17 mouse cellular contexts compared by ENCODE assay signal in genomic region chr16:70147673-70148359, GRCm38 (mm10).
DNase-seq lines count a peak whose midpoint lies in the region; ATAC-seq lines count a peak whose summit lies in the region.
"Had no signal": no experiment of that assay in that cellular context is flagged by ENCODE, and none has a peak within 500 bp of the region (broad histone marks: within the 10 kb centered on the region; RNA-seq: fewer than 3 reads in every experiment).

No protein-coding gene starts in this region.

- no peaks in the 10 kb centered on the region for H3K9me3 ChIP-seq in embryonic facial prominence, embryonic 11.5 days (replicated peaks; ENCODE audit: control insufficient read depth, low read length)
- no peaks in the 10 kb centered on the region for H3K9me3 ChIP-seq in embryonic facial prominence, embryonic 10.5 days
- no peaks in the 10 kb centered on the region for H3K9me3 ChIP-seq in forebrain, embryonic 16.5 days (ENCODE audit: control insufficient read depth, low read length)
- no peaks in the 10 kb centered on the region for H3K9me3 ChIP-seq in midbrain, embryonic 14.5 days (ENCODE audit: control insufficient read depth, low read length)
- H3K9me3 ChIP-seq: embryonic facial prominence, embryonic 13.5 days had no signal

- no peak overlapping the region for H3K4me3 ChIP-seq in embryonic facial prominence, embryonic 11.5 days (ENCODE audit: low read depth, low read length)
- no peak overlapping the region for H3K4me3 ChIP-seq in embryonic facial prominence, embryonic 10.5 days
- H3K4me3 ChIP-seq in forebrain, embryonic 16.5 days (replicated peaks; ENCODE audit: low read length): no peak overlapping the region
- no peak overlapping the region for H3K4me3 ChIP-seq in midbrain, embryonic 14.5 days (replicated peaks; ENCODE audit: low read depth, low read length)
- H3K4me3 ChIP-seq: embryonic facial prominence, embryonic 13.5 days; gastrocnemius, adult 2 months had no signal

- H3K27me3 ChIP-seq in embryonic facial prominence, embryonic 11.5 days (ENCODE audit: control insufficient read depth, insufficient read depth, low read length): no peaks in the 10 kb centered on the region
- no peaks in the 10 kb centered on the region for H3K27me3 ChIP-seq in embryonic facial prominence, embryonic 10.5 days (replicated peaks; ENCODE audit: low read depth, poor library complexity, severe bottlenecking)
- no peaks in the 10 kb centered on the region for H3K27me3 ChIP-seq in forebrain, embryonic 16.5 days (replicated peaks; ENCODE audit: control insufficient read depth, insufficient read depth, low read length)
- H3K27me3 ChIP-seq in midbrain, embryonic 14.5 days (ENCODE audit: control insufficient read depth, insufficient read depth, low read length): no peaks in the 10 kb centered on the region
- H3K27me3 ChIP-seq: embryonic facial prominence, embryonic 13.5 days had no signal

- peak; percentile 13 for DNase-seq in embryonic facial prominence, embryonic 11.5 days (ENCODE audit: low spot score)
- no peak for DNase-seq in embryonic facial prominence, embryonic 10.5 days (ENCODE audit: low spot score)
- peak; percentile 5 for DNase-seq in embryo, embryonic 11 days
- DNase-seq in midbrain, embryonic 14.5 days: peak; percentile 46
- DNase-seq in urinary bladder, postnatal 25 days (ENCODE audit: low spot score): no peak
- no peak for DNase-seq in cerebellum, adult 9-10 months
- DNase-seq in cerebellum, postnatal 4 days (ENCODE audit: low spot score in 2 of 2): no peak
- DNase-seq: adrenal gland, postnatal 14 days; cerebellum, adult 9-11 months; gastrocnemius, adult 2 months; heart, postnatal 4 days; kidney, adult 8-10 months; kidney, postnatal 36 days; lung, adult 18-20 months; right cerebral cortex, postnatal 4 days had no signal

- no peak for ATAC-seq in embryonic facial prominence, embryonic 11.5 days (replicated peaks; ENCODE audit: insufficient number of reproducible peaks, low FRiP score, low TSS enrichment, low read depth)
- ATAC-seq in forebrain, embryonic 16.5 days: peak; percentile 66
- ATAC-seq in midbrain, embryonic 14.5 days (ENCODE audit: low FRiP score, low TSS enrichment): no peak

- no peaks in the 10 kb centered on the region for H3K36me3 ChIP-seq in embryonic facial prominence, embryonic 11.5 days (replicated peaks; ENCODE audit: control insufficient read depth, insufficient read depth, low read depth, low read length)
- H3K36me3 ChIP-seq in embryonic facial prominence, embryonic 10.5 days (replicated peaks): no peaks in the 10 kb centered on the region
- H3K36me3 ChIP-seq in forebrain, embryonic 16.5 days (ENCODE audit: control insufficient read depth, insufficient read depth): no peaks in the 10 kb centered on the region
- no peaks in the 10 kb centered on the region for H3K36me3 ChIP-seq in midbrain, embryonic 14.5 days (ENCODE audit: control insufficient read depth, insufficient read depth, low read length)
- H3K36me3 ChIP-seq: embryonic facial prominence, embryonic 13.5 days had no signal

- H3K4me2 ChIP-seq in embryonic facial prominence, embryonic 11.5 days (ENCODE audit: low read depth, low read length): no peak overlapping the region
- H3K4me2 ChIP-seq in forebrain, embryonic 16.5 days (ENCODE audit: low read length): no peak overlapping the region
- no peak overlapping the region for H3K4me2 ChIP-seq in midbrain, embryonic 14.5 days (ENCODE audit: low read length)
- H3K4me2 ChIP-seq: embryonic facial prominence, embryonic 13.5 days had no signal

- H3K27ac ChIP-seq in embryonic facial prominence, embryonic 11.5 days (replicated peaks; ENCODE audit: low read depth, low read length): no peak overlapping the region
- no peak overlapping the region for H3K27ac ChIP-seq in embryonic facial prominence, embryonic 10.5 days (replicated peaks)
- no peak overlapping the region for H3K27ac ChIP-seq in forebrain, embryonic 16.5 days (ENCODE audit: low read length)
- no peak overlapping the region for H3K27ac ChIP-seq in midbrain, embryonic 14.5 days (replicated peaks; ENCODE audit: low read depth, low read length)
- H3K27ac ChIP-seq: embryonic facial prominence, embryonic 13.5 days; gastrocnemius, adult 2 months had no signal

- no peak overlapping the region for H3K9ac ChIP-seq in embryonic facial prominence, embryonic 11.5 days (replicated peaks; ENCODE audit: low read length)
- no peak overlapping the region for H3K9ac ChIP-seq in forebrain, embryonic 16.5 days (replicated peaks; ENCODE audit: low read depth, low read length)
- H3K9ac ChIP-seq in midbrain, embryonic 14.5 days (replicated peaks; ENCODE audit: low read length): no peak overlapping the region
- H3K9ac ChIP-seq: embryonic facial prominence, embryonic 13.5 days had no signal

- H3K4me1 ChIP-seq in embryonic facial prominence, embryonic 11.5 days (ENCODE audit: control insufficient read depth, insufficient read depth, low read length): no peaks in the 10 kb centered on the region
- H3K4me1 ChIP-seq in embryonic facial prominence, embryonic 10.5 days: no peaks in the 10 kb centered on the region
- peaks cover 8% of the 10 kb centered on the region; the same call in 1 of the 2 replicates for H3K4me1 ChIP-seq in forebrain, embryonic 16.5 days (replicated peaks; ENCODE audit: control insufficient read depth, insufficient read depth, low read length)
- H3K4me1 ChIP-seq in midbrain, embryonic 14.5 days (ENCODE audit: control insufficient read depth, insufficient read depth, low read length): 0 out of 2 replicates have a peak, but pooled peaks cover 4% of the 10 kb centered on the region
- H3K4me1 ChIP-seq: embryonic facial prominence, embryonic 13.5 days had no signal

- WGBS in embryonic facial prominence, embryonic 11.5 days: 55% methylated on average over 10 of the region's 10 CpGs
- WGBS in embryonic facial prominence, embryonic 10.5 days: 53% methylated on average over 10 of the region's 10 CpGs
- WGBS in forebrain, embryonic 16.5 days: 11% methylated on average over 10 of the region's 10 CpGs
- 35% methylated on average over 10 of the region's 10 CpGs for WGBS in midbrain, embryonic 14.5 days

Comparison
In these comparisons a context has a peak if more than half of its experiments do, and no peak if none do; other contexts are left out.
1. DNase-seq: peak in embryonic facial prominence, embryonic 11.5 days (single experiment), embryo, embryonic 11 days (single experiment) and midbrain, embryonic 14.5 days (single experiment); none in embryonic facial prominence, embryonic 10.5 days (single experiment), urinary bladder, postnatal 25 days (single experiment), cerebellum, adult 9-10 months (single experiment) and cerebellum, postnatal 4 days (0 of 2).